Mouse (Mus musculus) lung, adult 2 months (tissue): ENCODE measurements at regions not wholly inside any gene's neighbourhood (a gene's known extent, or its start where the extent isn't known, plus 50 kb on each side); places are given as distances from the start of the nearest gene placed in this dataset.

ENCODE experiments used
- DNase-seq: peaks from one replicate; pipeline ENCODE4 v3.0.0; 2022
- H3K4me1 ChIP-seq: fragments of 200-500 bp; 2 replicates; pipeline ENCODE4 v1.6.1; 2011; ENCODE audit warnings: low read length; ENCODE audit not compliant: control insufficient read depth, insufficient read depth
- H3K4me3 ChIP-seq: fragments of 200-500 bp; replicated peaks from 2 replicates; pipeline ENCODE3; 2011; ENCODE audit warnings: low read depth, mild to moderate bottlenecking, control low read depth, low read length; ENCODE audit errors: extremely low read depth
- CTCF ChIP-seq: fragments of 200-500 bp; IDR thresholded peaks from 2 replicates; pipeline ENCODE4 v1.5.1; 2011; ENCODE audit warnings: mild to moderate bottlenecking, low read length, control low read depth; ENCODE audit not compliant: insufficient read depth
- POLR2A ChIP-seq: fragments of 200-500 bp; IDR thresholded peaks from 2 replicates; pipeline ENCODE4 v1.6.1; 2011; ENCODE audit warnings: low read depth, mild to moderate bottlenecking, control low read depth, low read length, borderline replicate concordance; ENCODE audit errors: extremely low read depth
- WGBS: fragments of 180-500 bp; shearing (Covaris S2); methylation state at CpG from one replicate; pipeline ENCODE4 v1.1.7; 2018; 5-methylcytosine and 5-hydroxymethylcytosine counted together

DNA sequence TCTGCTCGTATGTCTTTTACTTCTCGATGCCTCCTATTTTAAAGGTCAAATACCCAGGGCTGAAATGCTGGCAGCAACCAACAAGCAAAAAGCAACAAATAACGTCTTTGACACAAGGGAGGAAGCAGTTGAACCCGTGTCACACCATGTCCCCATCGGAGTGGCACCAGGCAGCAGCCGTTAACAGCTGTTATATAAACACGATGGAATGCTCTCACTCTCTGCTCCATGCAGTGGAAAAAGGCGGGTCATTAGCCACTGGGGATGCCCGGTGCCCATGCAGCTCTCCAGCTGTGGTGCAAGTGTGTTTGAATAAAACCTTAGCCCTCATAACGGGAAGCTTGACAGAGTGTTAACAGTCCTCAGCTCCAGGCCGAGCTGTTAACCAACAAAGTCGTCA is 229.3 kb downstream of the Irx1 start:
- Histone ChIP-seq H3K4me3 (no peak overlapping the region), H3K4me1 (no peaks in the 10 kb centered on the region)
- no peak for TF ChIP-seq CTCF
- no peak for TF ChIP-seq POLR2A
- WGBS, result 27% methylated on average over 12 of the region's 12 CpGs
- peak; percentile 8 for DNase-seq

- no peak for TF ChIP-seq CTCF
- TF ChIP-seq POLR2A, result no peak
- no peaks in the 10 kb centered on the region for H3K4me1 ChIP-seq
- H3K4me3 ChIP-seq, result no peak overlapping the region
- DNase-seq, result no peak
- 87% methylated on average over 5 of the region's 5 CpGs for WGBS
These were observed 230.2 kb downstream of the Irx1 start for GRCm38 (mm10) chr13:71733360-71733759.

DNA sequence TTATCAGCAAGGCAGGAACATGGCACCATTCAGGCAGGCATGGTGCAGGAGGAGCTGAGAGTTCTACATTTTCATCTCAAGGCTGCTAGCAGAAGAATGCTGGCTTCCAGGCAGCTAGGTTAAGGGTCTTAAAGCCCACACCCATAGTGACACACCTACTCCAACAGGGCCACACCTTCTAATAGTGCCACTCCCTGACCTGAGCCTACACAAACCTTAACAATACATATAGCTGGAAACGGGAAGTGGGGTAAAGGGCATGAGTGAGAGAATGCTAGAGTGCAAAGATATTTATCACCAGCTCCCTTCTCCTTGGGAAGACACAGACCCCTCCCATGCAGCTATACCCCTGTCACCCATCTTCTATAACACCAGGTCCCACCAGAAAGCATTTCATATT is 230.6 kb downstream of the Irx1 start:
- Histone ChIP-seq H3K4me1 (no peaks in the 10 kb centered on the region), H3K4me3 (no peak overlapping the region)
- WGBS, result 63% methylated on average over 1 of the region's 1 CpGs
- no peak for DNase-seq
- TF ChIP-seq POLR2A (no peak), CTCF (no peak)

DNA sequence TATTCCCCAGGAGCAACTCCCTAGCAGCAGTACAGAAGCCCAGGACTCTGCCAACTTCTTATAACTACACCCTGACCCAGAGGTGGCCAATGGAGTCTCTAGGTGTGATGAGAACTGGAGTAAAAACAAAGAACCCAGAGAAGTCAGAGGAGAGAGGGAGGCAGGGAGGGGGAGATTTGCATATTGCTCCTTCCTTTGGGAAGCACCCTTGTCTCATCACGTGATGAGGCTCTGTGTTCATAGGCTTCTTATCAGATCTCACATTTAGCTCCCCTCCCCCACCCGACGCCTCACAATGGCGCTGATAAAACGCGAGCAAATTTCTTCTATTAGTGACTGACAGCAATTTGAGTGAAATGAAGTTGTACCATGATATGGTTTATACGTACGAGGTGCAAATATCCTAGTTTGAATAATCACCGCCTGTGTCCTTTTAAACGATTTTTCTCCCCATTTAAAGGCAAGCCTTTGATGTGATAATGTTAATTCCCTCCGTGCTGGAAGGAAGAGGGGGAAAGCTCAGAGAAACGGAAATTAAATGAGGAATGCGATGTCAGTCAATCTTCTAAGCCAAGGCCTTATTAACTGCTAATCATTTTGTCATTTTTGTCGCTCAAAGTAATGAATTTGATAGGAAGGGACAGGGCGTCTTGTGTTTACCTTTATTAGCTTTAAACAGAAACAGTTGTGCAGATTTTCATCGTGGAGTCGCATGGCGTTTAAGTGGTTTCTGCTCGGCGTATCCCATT is 273.3 kb downstream of the Irx1 start:
- WGBS, result 32% methylated on average over 20 of the region's 20 CpGs
- no peak for TF ChIP-seq CTCF
- no peak for TF ChIP-seq POLR2A
- DNase-seq, result no peak
- Histone ChIP-seq H3K4me3 (no peak overlapping the region), H3K4me1 (no peaks in the 10 kb centered on the region)

GRCm38 (mm10) chr13:71689187-71689586 is 274.3 kb downstream of the Irx1 start:
- H3K4me1 ChIP-seq, result no peaks in the 10 kb centered on the region
- DNase-seq, result no peak

GRCm38 (mm10) chr13:71676081-71676624 is 287.4 kb downstream of the Irx1 start:
- DNase-seq, result no peak
- no peaks in the 10 kb centered on the region for H3K4me1 ChIP-seq
- no peak for TF ChIP-seq CTCF
- no peak for TF ChIP-seq POLR2A
- no peak overlapping the region for H3K4me3 ChIP-seq
- 80% methylated on average over 10 of the region's 10 CpGs for WGBS

More at GRCm38 (mm10) chr13:71689187-71689586, 274.3 kb downstream of the Irx1 start:
- 64% methylated on average over 9 of the region's 9 CpGs for WGBS
- H3K4me3 ChIP-seq, result no peak overlapping the region
- TF ChIP-seq POLR2A (no peak), CTCF (no peak)

DNA sequence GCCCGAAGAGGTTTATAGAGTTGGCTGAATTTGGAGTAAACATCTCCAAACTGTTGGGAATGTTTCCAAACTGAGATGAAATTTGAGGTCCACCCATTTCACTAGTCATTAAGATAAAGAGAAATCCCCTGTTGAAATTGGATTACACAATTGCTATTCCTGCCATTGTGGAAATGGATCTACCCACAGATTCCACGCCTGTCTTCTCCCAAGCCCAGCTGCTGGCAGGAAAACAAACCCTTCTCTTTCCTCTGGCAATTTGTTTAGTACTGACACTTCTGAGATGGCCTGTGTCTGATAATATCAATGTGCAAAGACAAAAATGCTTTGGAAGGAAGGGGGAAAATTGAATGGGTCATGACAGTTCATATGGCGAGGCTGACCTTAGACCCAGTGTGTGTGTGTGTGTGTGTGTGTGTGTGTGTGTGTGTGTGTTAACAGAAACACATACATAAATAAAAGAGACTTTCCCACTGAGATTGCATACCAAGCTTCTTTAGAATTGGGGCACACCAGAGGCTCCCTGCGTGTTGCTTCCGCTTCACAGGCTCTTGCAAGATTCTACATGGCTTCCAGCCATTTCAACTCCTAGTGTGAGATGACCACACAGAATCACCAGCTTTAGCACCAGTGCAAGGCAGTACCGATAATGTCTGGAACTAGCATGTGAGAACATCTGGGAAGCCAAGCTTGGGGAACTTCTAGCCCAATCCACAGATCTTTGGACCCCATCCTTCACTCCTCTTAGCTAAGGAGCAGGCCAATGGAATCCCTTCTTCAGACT is 293.4 kb downstream of the Irx1 start:
- peaks cover 3% of the 10 kb centered on the region; the same call in 1 of the 2 replicates for H3K4me1 ChIP-seq
- 61% methylated on average over 6 of the region's 6 CpGs for WGBS
- no peak overlapping the region for H3K4me3 ChIP-seq
- DNase-seq, result no peak
- TF ChIP-seq CTCF (no peak), POLR2A (no peak)

GRCm38 (mm10) chr13:71668256-71668655 is 295.3 kb downstream of the Irx1 start:
- Histone ChIP-seq H3K4me3 (no peak overlapping the region), H3K4me1 (peaks cover 3% of the 10 kb centered on the region; the same call in 1 of the 2 replicates)
- DNase-seq, result no peak
- TF ChIP-seq POLR2A, result no peak
- TF ChIP-seq CTCF, result no peak
- 52% methylated on average over 2 of the region's 2 CpGs for WGBS

DNA sequence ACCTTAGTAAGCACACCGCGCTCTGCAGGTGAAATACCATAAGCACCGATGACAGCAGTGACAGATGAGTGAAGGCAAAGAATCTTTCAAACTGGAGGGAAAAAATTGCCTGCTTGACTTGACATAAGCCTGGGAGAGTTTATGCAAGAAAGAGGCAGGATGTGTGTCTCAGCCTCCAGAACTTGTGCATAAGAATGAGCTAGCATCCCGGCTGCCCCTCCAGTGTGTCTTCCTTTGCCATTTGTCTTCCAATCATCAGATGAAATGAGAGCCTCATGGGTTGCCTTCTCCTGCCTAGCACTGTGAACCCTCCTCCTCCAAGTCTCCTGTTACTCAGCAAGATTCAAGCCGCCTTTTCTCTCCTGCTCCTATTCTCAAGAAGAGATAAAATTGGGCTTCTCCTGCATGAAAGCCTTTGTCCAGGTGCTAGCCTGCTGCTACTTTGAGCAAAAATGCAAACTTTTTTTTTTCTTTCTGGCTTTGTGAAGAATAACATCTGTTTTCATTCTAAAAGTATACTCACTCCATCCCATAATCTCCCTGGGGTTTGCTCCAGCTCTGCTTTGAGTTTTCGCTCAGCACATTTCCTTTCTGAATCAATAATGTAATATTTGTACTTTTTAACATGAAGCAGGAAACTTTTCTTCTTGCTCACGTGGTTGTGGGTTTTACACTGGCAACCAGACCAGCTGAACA is 298.2 kb downstream of the Irx1 start:
- TF ChIP-seq POLR2A (no peak), CTCF (no peak)
- WGBS, result 62% methylated on average over 7 of the region's 7 CpGs
- peaks cover 3% of the 10 kb centered on the region; the same call in 1 of the 2 replicates for H3K4me1 ChIP-seq
- no peak for DNase-seq
- H3K4me3 ChIP-seq, result no peak overlapping the region
